Mouse (Mus musculus): ENCODE data around the gene Sspo. TPM values are rescaled to one million over a fixed set of nuclear protein-coding genes. Genes with fewer than 3 reads are reported as not detected.

The Sspo gene
- polyA plus RNA-seq, 1 experiment from 2014 or later: not detected

DNA sequence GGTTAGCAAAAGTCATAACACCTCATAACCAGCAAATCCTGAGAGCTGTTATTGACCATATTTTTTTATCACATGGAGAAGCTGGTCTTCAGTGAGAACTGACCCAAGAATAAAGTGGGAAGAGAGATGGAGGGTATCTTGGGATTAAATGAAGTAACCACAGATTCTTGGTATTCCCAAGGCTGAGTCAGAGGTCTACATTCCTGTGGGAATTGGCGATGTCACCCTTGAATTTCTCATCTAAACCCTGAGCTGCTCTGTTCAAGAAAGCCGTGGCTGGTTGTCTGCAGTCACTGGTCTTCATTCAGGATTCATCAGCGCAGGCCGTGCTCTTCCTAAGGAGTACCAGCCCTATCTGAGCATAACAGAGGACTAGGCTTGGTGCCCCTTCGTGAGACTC, 21.1 kb upstream of the Sspo start:
- WGBS (ENCODE audit: missing documents): 94% methylated on average over 5 of the region's 5 CpGs
- no peaks in the 10 kb centered on the region for H3K36me3 ChIP-seq (ENCODE audit: inconsistent target)
- H3K79me2 ChIP-seq (ENCODE audit: inconsistent target): no peaks in the 10 kb centered on the region
- no peak overlapping the region for H3K4me3 ChIP-seq (ENCODE audit: inconsistent target)
- H3K27ac ChIP-seq: no peak overlapping the region

DNA sequence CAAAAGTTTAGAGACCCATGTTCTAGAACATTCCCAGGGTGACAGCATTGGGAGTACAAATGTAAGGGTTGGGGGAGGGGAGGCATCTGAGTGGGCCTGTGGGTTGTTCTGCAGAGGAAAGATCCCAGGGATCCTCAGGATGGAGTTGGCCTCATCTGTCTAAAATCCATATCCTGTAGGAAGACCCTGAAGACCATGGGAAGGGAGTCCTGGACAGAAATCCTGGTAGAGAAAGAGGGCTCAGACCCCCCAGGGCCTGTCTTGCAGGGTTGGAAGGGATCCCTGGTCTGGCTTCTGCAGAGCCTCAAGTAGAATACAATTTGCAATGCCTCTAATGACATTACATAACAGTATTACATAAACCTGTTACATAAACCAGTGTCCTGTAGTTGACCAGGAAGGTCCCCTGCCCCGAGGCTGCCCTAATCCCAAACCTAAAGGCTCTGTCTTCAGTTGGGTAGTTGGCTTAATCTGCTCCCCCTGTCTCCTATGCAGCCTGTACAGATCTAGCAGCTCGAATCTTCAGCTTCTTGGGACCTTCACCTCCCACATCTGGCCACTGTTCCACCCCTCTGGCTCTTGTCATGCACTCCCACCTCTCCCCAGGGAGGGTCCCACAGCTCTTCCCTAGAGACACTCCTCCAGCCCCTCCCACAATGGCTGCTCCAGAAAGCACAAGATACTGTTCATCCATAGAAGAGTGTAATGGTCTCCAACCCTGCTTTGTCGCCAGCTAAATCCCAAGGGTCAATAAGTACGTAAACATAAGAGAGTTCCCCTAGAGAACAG, 19.1 kb upstream of the Sspo start:
- H3K79me2 ChIP-seq (ENCODE audit: inconsistent target): no peaks in the 10 kb centered on the region
- no peaks in the 10 kb centered on the region for H3K36me3 ChIP-seq (ENCODE audit: inconsistent target)
- no peak overlapping the region for H3K4me3 ChIP-seq (ENCODE audit: inconsistent target)
- 71% methylated on average over 4 of the region's 4 CpGs for WGBS (ENCODE audit: missing documents)
- no peak overlapping the region for H3K27ac ChIP-seq

DNA sequence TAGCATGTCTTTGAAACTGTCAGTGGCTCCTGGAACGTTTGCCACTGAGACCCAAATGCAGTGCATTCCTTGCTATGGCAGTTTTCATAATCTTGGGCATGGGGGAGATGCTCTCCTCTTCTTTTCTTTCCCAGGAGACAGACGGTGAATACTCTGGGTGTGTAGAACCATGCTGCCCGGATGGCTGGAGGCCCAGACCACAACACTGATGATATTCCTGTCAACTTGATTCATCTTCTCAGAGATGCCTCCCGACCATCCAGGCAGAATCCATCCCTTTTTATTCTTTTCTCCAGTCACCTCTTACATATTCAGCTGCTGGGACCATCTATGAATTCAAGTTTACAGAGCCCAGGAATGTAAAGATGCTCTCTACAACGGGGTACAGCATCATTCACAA, 17.3 kb upstream of the Sspo start:
- 88% methylated on average over 5 of the region's 5 CpGs for WGBS (ENCODE audit: missing documents)
- no peaks in the 10 kb centered on the region for H3K36me3 ChIP-seq (ENCODE audit: inconsistent target)
- no peak overlapping the region for H3K4me3 ChIP-seq (ENCODE audit: inconsistent target)
- no peak overlapping the region for H3K27ac ChIP-seq
- no peaks in the 10 kb centered on the region for H3K79me2 ChIP-seq (ENCODE audit: inconsistent target)

DNA sequence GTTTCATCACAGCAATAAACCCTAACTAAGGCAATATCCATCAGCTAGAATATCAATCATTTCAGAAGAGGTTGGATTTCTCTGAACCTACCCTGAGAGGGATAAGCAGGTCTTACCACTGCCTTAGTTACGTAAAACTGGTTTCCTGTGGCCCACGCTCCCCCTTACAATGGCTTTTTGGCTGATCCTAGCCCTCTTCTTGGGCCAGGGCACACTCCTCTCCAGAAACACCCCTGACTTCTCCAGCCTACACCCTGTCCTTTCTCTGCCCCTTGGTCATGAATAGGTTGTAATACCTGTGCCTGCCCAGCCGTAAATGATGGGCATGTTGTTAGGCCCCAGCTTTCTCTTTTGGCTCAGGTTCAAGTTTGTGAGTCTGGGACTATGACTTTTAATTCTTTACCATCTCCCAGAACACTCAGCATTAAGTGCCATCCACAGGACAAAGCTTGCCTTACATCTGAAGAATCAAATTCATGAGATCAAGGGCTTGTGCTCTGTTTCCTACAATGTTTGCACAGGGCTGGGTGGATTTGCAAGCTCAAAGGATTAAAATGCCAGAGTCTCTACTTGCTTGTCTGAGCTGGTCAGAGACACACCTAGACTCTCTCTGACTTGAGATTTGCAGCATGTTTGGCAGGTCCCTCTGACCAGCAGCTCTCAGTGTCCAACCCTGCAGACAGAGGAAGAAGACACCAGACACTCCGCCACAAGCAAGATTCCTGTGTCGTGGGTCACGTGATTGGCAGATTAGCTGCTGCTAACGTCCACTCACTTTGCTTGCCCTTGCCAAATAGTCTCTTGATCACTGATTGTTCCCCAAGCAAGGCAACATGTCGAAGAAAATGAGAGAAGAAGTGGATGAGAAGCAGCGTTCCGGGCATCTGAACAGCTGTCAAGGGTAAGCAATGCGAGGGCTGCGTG, 14.9 kb upstream of the Sspo start:
- Histone ChIP-seq H3K79me2 (ENCODE audit: inconsistent target) (no peaks in the 10 kb centered on the region), H3K27ac (no peak overlapping the region), H3K36me3 (ENCODE audit: inconsistent target) (no peaks in the 10 kb centered on the region), H3K4me3 (ENCODE audit: inconsistent target) (no peak overlapping the region)
- 54% methylated on average over 12 of the region's 12 CpGs for whole genome bisulfite sequencing (ENCODE audit: missing documents)

DNA sequence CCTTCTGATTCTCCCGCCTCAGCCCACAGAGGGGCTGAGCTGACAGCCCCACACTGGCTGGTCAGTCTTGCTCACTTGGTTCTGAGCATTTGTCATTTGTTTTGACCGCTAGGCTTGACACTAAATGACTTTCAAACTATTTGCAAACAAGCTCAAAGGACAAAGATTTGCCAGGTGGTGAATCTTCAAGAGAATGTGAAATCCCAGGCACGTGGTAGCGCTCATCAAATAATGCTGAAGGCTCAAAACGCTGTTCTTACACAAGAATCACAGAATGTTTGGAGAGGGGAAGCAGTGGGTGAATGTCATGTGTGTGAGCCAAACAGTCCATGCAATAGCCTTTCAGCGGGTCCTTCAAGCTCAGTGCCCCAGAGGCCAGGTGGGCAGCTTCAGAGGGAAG, 13.4 kb upstream of the Sspo start:
- H3K27ac ChIP-seq: no peak overlapping the region
- H3K36me3 ChIP-seq (ENCODE audit: inconsistent target): peaks cover 10% of the 10 kb centered on the region; the same call in 1 of the 2 replicates
- H3K79me2 ChIP-seq (ENCODE audit: inconsistent target): no peaks in the 10 kb centered on the region
- WGBS (ENCODE audit: missing documents): 80% methylated on average over 6 of the region's 6 CpGs
- H3K4me3 ChIP-seq (ENCODE audit: inconsistent target): no peak overlapping the region

DNA sequence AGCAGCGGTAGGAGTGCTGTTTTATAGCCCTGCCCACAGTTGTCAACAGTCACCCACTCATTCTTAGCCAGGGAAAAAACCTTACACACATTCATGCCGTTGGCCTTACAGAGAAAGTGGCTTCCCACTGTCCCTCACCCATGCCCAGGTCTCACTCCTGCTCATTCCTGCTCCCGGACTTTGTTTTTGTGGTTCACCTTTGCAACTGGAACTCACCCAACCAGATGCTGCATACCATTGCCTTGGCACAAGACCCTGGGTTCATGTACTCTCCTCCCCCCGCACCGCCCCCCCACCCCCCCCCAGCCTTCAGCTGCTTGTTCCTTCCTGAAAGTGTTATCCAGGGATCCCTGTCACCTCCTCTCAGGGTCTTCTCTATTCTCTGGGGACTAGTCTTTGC, 12.9 kb upstream of the Sspo start:
- no peaks in the 10 kb centered on the region for H3K79me2 ChIP-seq (ENCODE audit: inconsistent target)
- no peak overlapping the region for H3K4me3 ChIP-seq (ENCODE audit: inconsistent target)
- H3K36me3 ChIP-seq (ENCODE audit: inconsistent target): peaks cover 15% of the 10 kb centered on the region; the same call in 1 of the 2 replicates
- H3K27ac ChIP-seq: no peak overlapping the region
- WGBS (ENCODE audit: missing documents): 58% methylated on average over 3 of the region's 5 CpGs

DNA sequence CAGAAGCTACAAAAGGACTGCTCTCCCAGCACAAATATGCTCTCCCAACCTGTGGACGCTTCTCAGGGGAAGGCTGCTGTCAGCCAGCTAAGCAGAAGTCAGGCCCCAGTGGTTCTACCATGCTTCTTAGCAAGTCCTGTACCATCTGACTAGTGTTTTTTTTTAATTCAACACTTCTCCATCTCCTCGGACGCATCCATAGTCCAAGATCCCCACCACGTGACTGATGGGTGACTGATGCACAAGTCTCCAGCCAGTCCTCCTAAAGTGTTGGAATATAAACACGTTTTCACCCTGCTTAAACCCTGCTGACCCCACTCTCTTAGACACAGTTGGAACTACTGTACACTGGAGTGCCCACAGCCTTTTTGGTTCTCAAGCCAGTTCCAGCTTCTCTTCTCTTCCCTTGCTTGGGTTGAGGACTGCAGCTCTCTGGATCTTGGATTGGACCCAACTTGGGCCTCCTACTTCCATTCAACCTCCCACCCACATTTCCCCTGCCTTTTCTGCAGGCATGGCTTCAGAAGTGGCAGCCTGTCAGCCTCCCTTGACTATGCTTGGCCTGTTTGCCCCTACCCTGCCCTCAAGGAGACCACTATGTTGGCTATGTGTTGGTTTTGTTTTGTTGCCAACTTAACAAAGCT, 12.2 kb upstream of the Sspo start:
- Histone ChIP-seq H3K4me3 (ENCODE audit: inconsistent target) (no peak overlapping the region), H3K79me2 (ENCODE audit: inconsistent target) (no peaks in the 10 kb centered on the region), H3K27ac (no peak overlapping the region), H3K36me3 (ENCODE audit: inconsistent target) (peaks cover 20% of the 10 kb centered on the region; the same call in 1 of the 2 replicates)
- WGBS (ENCODE audit: missing documents): 86% methylated on average over 5 of the region's 5 CpGs

DNA sequence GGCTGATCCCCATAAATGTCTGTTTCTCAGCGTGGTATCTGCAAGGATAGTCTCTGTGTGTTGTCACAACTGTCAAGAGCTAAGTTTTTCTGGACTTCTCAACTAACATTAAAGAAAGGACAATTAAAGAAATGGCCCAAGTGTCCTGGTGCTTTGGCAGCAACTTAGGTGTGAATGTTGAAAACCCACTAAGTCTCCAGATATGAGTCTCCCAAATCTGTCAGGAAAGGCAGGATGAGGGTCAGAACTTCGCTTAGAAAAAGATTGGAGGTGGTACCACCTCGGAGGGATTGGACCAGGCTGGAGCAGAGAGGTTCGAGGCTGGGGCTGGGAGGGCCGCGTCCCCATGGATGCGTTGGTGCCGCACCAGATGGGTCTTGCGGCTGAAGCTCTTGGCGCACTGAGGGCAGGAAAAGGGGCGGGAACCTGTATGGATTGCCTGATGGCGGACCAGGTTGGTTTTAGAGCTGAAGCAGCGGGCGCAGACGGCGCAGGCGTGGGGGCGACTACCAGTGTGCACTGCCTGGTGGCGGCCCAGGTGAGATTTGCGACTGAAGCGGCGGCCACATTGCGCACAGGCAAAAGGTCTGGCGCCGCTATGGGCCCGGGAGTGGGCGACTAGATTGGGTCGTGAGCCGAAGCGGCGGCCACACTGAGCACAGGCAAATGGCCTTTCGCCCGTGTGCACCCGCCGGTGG, 10.2 kb upstream of the Sspo start:
- no peak overlapping the region for H3K27ac ChIP-seq
- H3K79me2 ChIP-seq (ENCODE audit: inconsistent target): no peaks in the 10 kb centered on the region
- H3K4me3 ChIP-seq (ENCODE audit: inconsistent target): no peak overlapping the region
- over 99% methylated on average over 31 of the region's 35 CpGs for WGBS (ENCODE audit: missing documents)
- peaks cover 40% of the 10 kb centered on the region for H3K36me3 ChIP-seq (ENCODE audit: inconsistent target)

DNA sequence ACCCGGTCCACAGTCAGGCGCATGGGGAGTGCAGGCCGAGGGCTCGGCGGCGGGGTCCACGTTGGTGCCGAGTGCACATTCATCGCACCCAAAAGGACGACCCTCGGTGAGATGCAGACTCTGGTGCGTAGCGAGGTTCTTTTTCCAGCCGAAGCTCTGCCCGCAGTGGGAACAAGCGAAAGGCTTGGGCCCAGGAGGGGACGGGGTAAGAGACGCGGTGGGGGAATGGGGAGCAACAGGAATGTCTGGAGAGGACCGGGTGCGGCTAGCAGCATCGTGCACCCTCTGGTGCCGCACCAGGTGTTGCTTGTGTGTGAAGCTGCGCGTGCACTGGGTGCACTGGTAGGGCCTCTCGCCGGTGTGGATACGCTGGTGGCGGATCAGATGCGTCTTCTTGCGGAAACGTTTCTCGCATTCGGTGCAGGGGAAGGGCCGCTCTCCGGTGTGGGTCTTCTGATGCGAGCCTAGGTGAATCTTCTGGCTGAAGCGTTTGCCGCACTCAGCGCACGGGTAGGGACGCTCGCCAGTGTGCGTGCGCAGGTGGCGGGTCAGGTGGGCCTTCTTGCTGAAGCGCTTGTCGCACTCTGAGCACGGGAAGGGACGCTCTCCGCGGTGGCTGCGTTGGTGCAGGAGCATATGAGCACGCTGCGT, 9.4 kb upstream of the Sspo start:
- H3K27ac ChIP-seq: no peak overlapping the region
- WGBS (ENCODE audit: missing documents): 97% methylated on average over 51 of the region's 55 CpGs
- no peaks in the 10 kb centered on the region; the same call in 1 of the 2 replicates for H3K79me2 ChIP-seq (ENCODE audit: inconsistent target)
- H3K36me3 ChIP-seq (ENCODE audit: inconsistent target): peaks cover 40% of the 10 kb centered on the region
- no peak overlapping the region for H3K4me3 ChIP-seq (ENCODE audit: inconsistent target)

DNA sequence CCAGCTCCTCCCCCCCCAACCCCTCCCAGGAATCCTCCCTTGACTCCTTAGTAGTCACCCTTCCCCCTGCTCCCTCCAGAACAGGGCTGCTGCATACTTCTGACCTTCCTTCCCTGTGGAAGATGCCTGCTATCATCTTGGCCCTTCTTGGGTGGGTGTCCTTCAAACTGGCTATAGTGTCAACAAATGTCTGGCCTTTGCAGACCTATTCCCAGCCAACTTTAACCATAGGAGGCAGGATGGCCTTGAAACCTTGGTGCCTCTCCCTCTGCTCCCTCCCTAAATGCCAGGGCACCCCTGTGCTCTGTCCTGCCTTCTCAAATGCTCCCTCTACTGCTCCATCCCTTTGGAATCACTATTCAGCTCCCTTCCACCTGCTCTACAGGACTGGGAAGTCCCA, 8.4 kb upstream of the Sspo start:
- Histone ChIP-seq H3K79me2 (ENCODE audit: inconsistent target) (no peaks in the 10 kb centered on the region; the same call in 1 of the 2 replicates), H3K4me3 (ENCODE audit: inconsistent target) (no peak overlapping the region), H3K27ac (no peak overlapping the region), H3K36me3 (ENCODE audit: inconsistent target) (peaks cover 40% of the 10 kb centered on the region)

DNA sequence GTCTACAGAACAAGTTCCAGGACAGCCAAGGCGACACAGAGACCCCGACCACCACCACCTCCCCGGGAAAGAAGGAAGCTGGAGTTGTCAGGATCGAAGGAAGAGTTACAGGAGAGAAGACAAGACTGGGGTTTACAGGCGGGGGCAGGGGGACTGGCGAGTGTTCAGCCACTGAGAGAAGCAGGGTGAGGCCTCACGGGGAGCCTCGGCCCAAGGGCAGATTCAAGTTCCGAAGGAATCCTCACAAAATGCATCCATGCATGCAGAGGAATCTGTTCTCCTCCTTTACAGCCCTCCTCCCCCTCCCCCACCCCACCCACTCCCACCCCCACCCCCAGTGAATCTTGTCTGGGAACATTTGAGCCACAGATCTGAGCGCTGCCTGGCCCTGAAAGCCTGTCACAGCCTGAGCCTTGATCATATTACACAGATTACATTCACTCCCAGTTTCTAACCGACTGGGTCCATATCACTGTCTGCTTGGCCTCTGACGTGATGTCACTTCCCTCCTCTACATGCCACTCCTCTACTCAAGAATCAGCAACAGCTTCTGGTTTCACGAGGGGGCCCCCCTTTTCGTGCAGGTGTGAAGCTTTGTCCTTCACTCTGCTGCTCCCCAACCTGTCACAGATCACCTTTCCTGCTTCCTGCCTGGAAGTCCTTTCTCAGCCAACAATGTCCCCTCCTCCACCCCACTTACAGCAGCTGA, 7.6 kb upstream of the Sspo start:
- H3K27ac ChIP-seq: no peak overlapping the region
- WGBS (ENCODE audit: missing documents): 78% methylated on average over 13 of the region's 14 CpGs
- peaks cover 40% of the 10 kb centered on the region for H3K36me3 ChIP-seq (ENCODE audit: inconsistent target)
- H3K79me2 ChIP-seq (ENCODE audit: inconsistent target): no peaks in the 10 kb centered on the region; the same call in 1 of the 2 replicates
- H3K4me3 ChIP-seq (ENCODE audit: inconsistent target): no peak overlapping the region

DNA sequence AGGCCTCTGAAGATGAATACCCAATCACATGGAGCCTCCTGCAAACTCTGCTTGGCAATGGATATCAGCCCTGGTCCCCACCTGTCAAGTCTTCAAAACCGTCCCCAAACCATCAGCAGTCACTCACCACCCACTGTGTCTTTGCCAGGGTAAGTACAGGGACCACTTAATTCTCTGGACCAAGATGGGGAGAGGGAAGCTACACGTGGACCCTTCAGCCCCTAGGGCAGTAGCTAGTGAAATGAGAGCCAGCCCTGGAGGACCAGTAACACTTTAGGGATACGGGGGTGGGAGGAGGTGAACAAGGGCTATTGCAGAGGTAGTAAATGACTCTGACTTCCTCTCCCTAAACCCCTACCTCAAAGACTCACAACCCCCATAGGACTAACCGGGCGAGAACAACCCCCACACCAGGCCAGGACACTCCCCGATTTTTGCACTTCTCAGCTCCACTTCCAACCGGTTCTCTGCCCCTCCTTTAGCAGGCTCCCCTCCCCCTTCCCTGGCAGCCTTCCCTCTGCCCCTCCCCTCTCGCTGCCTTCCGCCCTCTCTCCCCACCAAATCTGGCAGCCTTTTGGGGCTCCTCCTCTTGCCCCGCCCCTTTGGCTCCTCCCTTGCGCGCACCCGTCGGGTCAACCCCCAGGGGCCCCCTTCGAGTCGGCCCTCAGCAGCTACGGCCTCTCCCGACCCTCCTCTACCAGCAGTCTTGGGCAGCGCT, 4.3 kb upstream of the Sspo start:
- H3K79me2 ChIP-seq (ENCODE audit: inconsistent target): no peaks in the 10 kb centered on the region; the same call in 1 of the 2 replicates
- peaks cover 37% of the 10 kb centered on the region for H3K36me3 ChIP-seq (ENCODE audit: inconsistent target)
- peak overlapping the region; percentile 48 for H3K27ac ChIP-seq
- H3K4me3 ChIP-seq (ENCODE audit: inconsistent target): peak overlapping the region; percentile 70
- 11% methylated on average over 17 of the region's 19 CpGs for WGBS (ENCODE audit: missing documents)
